Mouse (Mus musculus) olfactory bulb, adult 2 months (tissue): ENCODE data around the gene Med8.

Experiments
- CTCF ChIP-seq: fragments of 200-500 bp; IDR thresholded peaks from 2 replicates; pipeline ENCODE4 v1.5.1; 2012; ENCODE audit warnings: low read depth, mild to moderate bottlenecking, low read length, moderate library complexity; ENCODE audit not compliant: insufficient read depth
- POLR2A ChIP-seq: fragments of 200-500 bp; IDR thresholded peaks from 2 replicates; pipeline ENCODE4 v1.6.1; 2012; ENCODE audit warnings: mild to moderate bottlenecking, low read depth, low read length, moderate library complexity; ENCODE audit not compliant: insufficient read depth

GRCm38 (mm10) chr4:118424541-118425160 lies 15.5 kb downstream of the Med8 start:
- TF ChIP-seq POLR2A (no peak), CTCF (no peak)
